Mouse (Mus musculus): Measurements from ENCODE around the gene Cdc40.

GRCm38 (mm10) chr10:40844546-40844945 lies 38.6 kb downstream of the Cdc40 start:
- TF ChIP-seq POLR2A (IDR thresholded peaks at IDR 0.05; ENCODE audit: insufficient read depth, low read length) = no peak
- TF ChIP-seq CTCF (IDR thresholded peaks at IDR 0.05; ENCODE audit: low read depth, low read length) = no peak

All from ES-Bruce4 (cell line).